Mouse (Mus musculus): ENCODE measurements at regions not wholly inside any gene's neighbourhood (a gene's known extent, or its start where the extent isn't known, plus 50 kb on each side); places are given as distances from the start of the nearest gene placed in this dataset.

- 83% methylated on average over 4 of the region's 4 CpGs for WGBS
- TF ChIP-seq POLR2A (IDR thresholded peaks at IDR 0.05; ENCODE audit: extremely low read depth, insufficient read depth, low read length) (no peak), CTCF (IDR thresholded peaks at IDR 0.05; ENCODE audit: low read depth, low read length) (no peak)
- Histone ChIP-seq H3K36me3 (ENCODE audit: control insufficient read depth, insufficient read depth, low read length) (no peaks in the 10 kb centered on the region), H3K4me1 (ENCODE audit: control insufficient read depth, insufficient read depth, low read length) (no peaks in the 10 kb centered on the region), H3K4me3 (ENCODE audit: insufficient read depth, low read depth, low read length) (no peak overlapping the region), H3K79me2 (ENCODE audit: control insufficient read depth, insufficient read depth, low read length) (no peaks in the 10 kb centered on the region), H3K27me3 (ENCODE audit: control insufficient read depth, insufficient read depth, low read length) (no peaks in the 10 kb centered on the region), H3K27ac (replicated peaks; ENCODE audit: insufficient read depth, low read depth, low read length) (no peak overlapping the region), H3K9ac (ENCODE audit: low read depth, low read length) (no peak overlapping the region)
- DNase-seq (ENCODE audit: extremely low read depth, low read depth, low spot score) = no peak
These were observed 72.6 kb downstream of the Icos start for GRCm38 (mm10) chr1:61050346-61050745.

GRCm38 (mm10) chr1:61053676-61054075 is 75.9 kb downstream of the Icos start:
- Histone ChIP-seq H3K9ac (ENCODE audit: low read depth, low read length) (no peak overlapping the region), H3K27ac (replicated peaks; ENCODE audit: insufficient read depth, low read depth, low read length) (no peak overlapping the region), H3K27me3 (ENCODE audit: control insufficient read depth, insufficient read depth, low read length) (no peaks in the 10 kb centered on the region), H3K4me3 (ENCODE audit: insufficient read depth, low read depth, low read length) (no peak overlapping the region), H3K4me1 (ENCODE audit: control insufficient read depth, insufficient read depth, low read length) (no peaks in the 10 kb centered on the region), H3K79me2 (ENCODE audit: control insufficient read depth, insufficient read depth, low read length) (no peaks in the 10 kb centered on the region), H3K36me3 (ENCODE audit: control insufficient read depth, insufficient read depth, low read length) (no peaks in the 10 kb centered on the region)
- DNase-seq (ENCODE audit: extremely low read depth, low read depth, low spot score) = no peak
- TF ChIP-seq POLR2A (IDR thresholded peaks at IDR 0.05; ENCODE audit: extremely low read depth, insufficient read depth, low read length) = no peak
- TF ChIP-seq CTCF (IDR thresholded peaks at IDR 0.05; ENCODE audit: low read depth, low read length) = no peak
- WGBS = 76% methylated on average over 1 of the region's 1 CpGs

- 88% methylated on average over 6 of the region's 6 CpGs for WGBS
- no peak for DNase-seq (ENCODE audit: extremely low read depth, low read depth, low spot score)
- Histone ChIP-seq H3K9ac (ENCODE audit: low read depth, low read length) (no peak overlapping the region), H3K36me3 (ENCODE audit: control insufficient read depth, insufficient read depth, low read length) (no peaks in the 10 kb centered on the region), H3K4me1 (ENCODE audit: control insufficient read depth, insufficient read depth, low read length) (no peaks in the 10 kb centered on the region), H3K27ac (replicated peaks; ENCODE audit: insufficient read depth, low read depth, low read length) (no peak overlapping the region), H3K27me3 (ENCODE audit: control insufficient read depth, insufficient read depth, low read length) (no peaks in the 10 kb centered on the region), H3K4me3 (ENCODE audit: insufficient read depth, low read depth, low read length) (no peak overlapping the region), H3K79me2 (ENCODE audit: control insufficient read depth, insufficient read depth, low read length) (no peaks in the 10 kb centered on the region)
- no peak for TF ChIP-seq POLR2A (IDR thresholded peaks at IDR 0.05; ENCODE audit: extremely low read depth, insufficient read depth, low read length)
- TF ChIP-seq CTCF (IDR thresholded peaks at IDR 0.05; ENCODE audit: low read depth, low read length) = no peak
These were observed 76.7 kb downstream of the Icos start for GRCm38 (mm10) chr1:61054391-61054790.

DNA sequence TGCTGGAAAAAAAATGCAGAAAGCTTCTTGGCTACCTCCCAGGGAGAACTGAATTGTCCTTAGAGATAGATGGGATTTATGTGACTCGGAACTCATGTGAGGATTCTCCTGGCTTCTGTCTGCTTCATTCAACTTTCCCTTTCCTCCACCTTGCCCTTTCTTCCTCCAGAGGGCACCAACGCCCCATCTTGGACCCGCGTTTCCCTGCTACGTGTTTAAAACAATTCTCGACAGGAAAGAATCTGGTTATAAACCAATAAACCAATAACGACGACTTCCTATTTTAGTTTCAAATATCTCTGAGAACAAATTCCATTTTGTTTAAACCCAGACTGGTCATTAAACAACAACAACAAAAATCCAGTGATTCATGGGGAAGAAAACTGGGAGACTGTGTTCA is 77.4 kb downstream of the Icos start:
- Histone ChIP-seq H3K79me2 (ENCODE audit: control insufficient read depth, insufficient read depth, low read length) (no peaks in the 10 kb centered on the region), H3K4me1 (ENCODE audit: control insufficient read depth, insufficient read depth, low read length) (no peaks in the 10 kb centered on the region), H3K27ac (replicated peaks; ENCODE audit: insufficient read depth, low read depth, low read length) (no peak overlapping the region), H3K27me3 (ENCODE audit: control insufficient read depth, insufficient read depth, low read length) (no peaks in the 10 kb centered on the region), H3K4me3 (ENCODE audit: insufficient read depth, low read depth, low read length) (no peak overlapping the region), H3K9ac (ENCODE audit: low read depth, low read length) (no peak overlapping the region), H3K36me3 (ENCODE audit: control insufficient read depth, insufficient read depth, low read length) (no peaks in the 10 kb centered on the region)
- no peak for DNase-seq (ENCODE audit: extremely low read depth, low read depth, low spot score)
- WGBS = 11% methylated on average over 8 of the region's 8 CpGs
- TF ChIP-seq POLR2A (IDR thresholded peaks at IDR 0.05; ENCODE audit: extremely low read depth, insufficient read depth, low read length) = no peak
- peak; percentile 58 for TF ChIP-seq CTCF (IDR thresholded peaks at IDR 0.05; ENCODE audit: low read depth, low read length)

DNA sequence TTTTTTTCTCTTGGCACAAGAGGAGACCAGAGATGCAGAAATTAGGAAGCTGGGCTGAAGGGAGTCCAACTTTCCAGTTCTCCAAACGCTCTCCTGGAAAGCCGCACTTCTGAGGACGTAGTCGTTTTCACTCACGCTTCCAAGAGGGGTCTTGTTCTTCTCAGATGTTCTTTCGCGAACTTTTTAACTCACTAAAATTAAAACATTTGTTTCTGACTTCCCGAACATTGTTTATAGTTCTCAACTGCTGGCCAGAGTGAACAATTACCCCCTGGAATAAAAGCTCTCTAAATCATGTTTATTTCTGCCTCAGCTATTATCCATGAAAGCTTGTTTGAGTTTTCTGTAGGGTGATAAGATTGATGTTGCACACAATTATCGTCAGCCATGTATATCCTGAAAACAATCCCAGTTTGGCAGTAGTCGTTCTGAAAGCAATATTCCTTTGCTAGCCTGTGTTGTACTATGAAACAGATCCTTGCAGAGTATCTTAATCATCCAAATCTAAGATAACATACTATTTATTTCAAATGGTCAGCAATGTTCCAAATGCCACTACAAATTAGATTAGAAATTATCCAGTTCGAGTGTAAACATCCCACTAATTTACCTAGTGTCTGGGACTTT is 82.3 kb downstream of the Icos start:
- Histone ChIP-seq H3K4me1 (ENCODE audit: control insufficient read depth, insufficient read depth, low read length) (no peaks in the 10 kb centered on the region), H3K27ac (replicated peaks; ENCODE audit: insufficient read depth, low read depth, low read length) (no peak overlapping the region), H3K9ac (ENCODE audit: low read depth, low read length) (no peak overlapping the region), H3K27me3 (ENCODE audit: control insufficient read depth, insufficient read depth, low read length) (no peaks in the 10 kb centered on the region), H3K36me3 (ENCODE audit: control insufficient read depth, insufficient read depth, low read length) (no peaks in the 10 kb centered on the region), H3K4me3 (ENCODE audit: insufficient read depth, low read depth, low read length) (no peak overlapping the region), H3K79me2 (ENCODE audit: control insufficient read depth, insufficient read depth, low read length) (no peaks in the 10 kb centered on the region)
- no peak for DNase-seq (ENCODE audit: extremely low read depth, low read depth, low spot score)
- WGBS = 72% methylated on average over 11 of the region's 11 CpGs
- no peak for TF ChIP-seq POLR2A (IDR thresholded peaks at IDR 0.05; ENCODE audit: extremely low read depth, insufficient read depth, low read length)
- no peak for TF ChIP-seq CTCF (IDR thresholded peaks at IDR 0.05; ENCODE audit: low read depth, low read length)

DNA sequence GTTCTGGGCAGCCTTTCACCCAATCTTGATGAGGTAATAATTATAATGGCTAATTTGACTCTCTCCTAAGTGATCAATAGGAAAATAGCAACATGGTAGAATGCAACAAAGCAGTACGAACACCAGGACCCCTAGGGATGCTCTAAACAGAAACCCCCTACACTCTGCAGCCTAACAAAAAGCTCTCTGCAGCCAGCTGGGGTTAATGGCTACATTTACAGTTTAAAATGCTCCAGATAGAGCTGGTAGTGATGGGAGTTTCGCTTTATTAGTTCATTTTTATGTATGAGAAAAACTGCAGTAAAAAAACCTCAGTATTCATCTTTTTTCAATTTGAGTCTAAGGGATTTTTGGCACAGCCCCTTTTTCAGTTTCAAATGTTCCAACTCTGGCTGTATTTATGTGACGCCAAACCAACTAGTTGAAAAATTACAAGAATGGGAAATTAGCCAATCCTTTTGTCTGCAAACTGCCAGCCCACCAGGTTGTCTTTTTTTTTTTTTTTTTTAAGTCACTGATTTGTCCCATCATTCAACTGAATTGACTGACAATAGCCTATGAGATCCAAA is 84.2 kb downstream of the Icos start:
- DNase-seq (ENCODE audit: extremely low read depth, low read depth, low spot score) = no peak
- Histone ChIP-seq H3K9ac (ENCODE audit: low read depth, low read length) (no peak overlapping the region), H3K27ac (replicated peaks; ENCODE audit: insufficient read depth, low read depth, low read length) (no peak overlapping the region), H3K36me3 (ENCODE audit: control insufficient read depth, insufficient read depth, low read length) (no peaks in the 10 kb centered on the region), H3K4me1 (ENCODE audit: control insufficient read depth, insufficient read depth, low read length) (no peaks in the 10 kb centered on the region), H3K4me3 (ENCODE audit: insufficient read depth, low read depth, low read length) (no peak overlapping the region), H3K79me2 (ENCODE audit: control insufficient read depth, insufficient read depth, low read length) (no peaks in the 10 kb centered on the region), H3K27me3 (ENCODE audit: control insufficient read depth, insufficient read depth, low read length) (no peaks in the 10 kb centered on the region)
- TF ChIP-seq POLR2A (IDR thresholded peaks at IDR 0.05; ENCODE audit: extremely low read depth, insufficient read depth, low read length) (no peak), CTCF (IDR thresholded peaks at IDR 0.05; ENCODE audit: low read depth, low read length) (no peak)
- WGBS = 81% methylated on average over 3 of the region's 3 CpGs

All from liver, adult 2 months (tissue).